Mouse (Mus musculus) intestine, postnatal 0 days (tissue): ENCODE measurements around the gene Rabggta. TPM values are rescaled to one million over a fixed set of nuclear protein-coding genes. Genes with fewer than 3 reads are reported as not detected.

Experiments
- ATAC-seq: fragments of 200-750 bp; cut with Nextera tagmentation; 2 replicates; pipeline ENCODE4 v1.8.0; 2017; ENCODE audit warnings: mild to moderate bottlenecking, moderate TSS enrichment, moderate library complexity
- H3K27ac ChIP-seq: fragments of 300-500 bp; sonication (generic); 2 replicates; pipeline ENCODE4 v1.5.1; 2014; ENCODE audit warnings: mild to moderate bottlenecking, low read depth, low read length, moderate library complexity
- H3K27me3 ChIP-seq: fragments of 300-500 bp; sonication (generic); replicated peaks from 2 replicates; pipeline ENCODE4 v1.6.1; 2014; ENCODE audit warnings: low read length, mixed read lengths; ENCODE audit not compliant: control insufficient read depth, insufficient read depth
- H3K36me3 ChIP-seq: fragments of 300-500 bp; sonication (generic); 2 replicates; pipeline ENCODE4 v1.6.1; 2014; ENCODE audit warnings: mild to moderate bottlenecking, moderate library complexity; ENCODE audit not compliant: control insufficient read depth, insufficient read depth
- H3K4me1 ChIP-seq: fragments of 300-500 bp; sonication (generic); replicated peaks from 2 replicates; pipeline ENCODE4 v1.6.1; 2014; ENCODE audit warnings: antibody characterized with exemption, low read length, mixed read lengths; ENCODE audit not compliant: control insufficient read depth, insufficient read depth
- H3K4me2 ChIP-seq: fragments of 300-500 bp; sonication (generic); replicated peaks from 2 replicates; pipeline ENCODE4 v1.6.1; 2014; ENCODE audit warnings: low read depth, mild to moderate bottlenecking, moderate library complexity
- H3K4me3 ChIP-seq: fragments of 300-500 bp; sonication (generic); 2 replicates; pipeline ENCODE4 v1.5.1; 2014; ENCODE audit warnings: low read depth, low read length
- H3K9ac ChIP-seq: fragments of 300-500 bp; sonication (generic); 2 replicates; pipeline ENCODE4 v1.6.1; 2014; ENCODE audit warnings: mild to moderate bottlenecking, low read depth, low read length
- H3K9me3 ChIP-seq: fragments of 300-500 bp; sonication (generic); 2 replicates; pipeline ENCODE4 v1.6.1; 2016; ENCODE audit warnings: mixed run types; ENCODE audit not compliant: control insufficient read depth
- CTCF ChIP-seq: sonication (generic); IDR thresholded peaks from 2 replicates; pipeline ENCODE4 v1.5.1; 2016; ENCODE audit warnings: low read depth, mild to moderate bottlenecking, control low read depth, antibody characterized with exemption, moderate library complexity
- WGBS: fragments of 180-500 bp; shearing (Covaris S2); extraction: QIAGEN DNeasy Blood & Tissue Kit; methylation state at CpG from one replicate; pipeline ENCODE4 v1.1.7; 2014; 5-methylcytosine and 5-hydroxymethylcytosine counted together
- polyA plus RNA-seq: library from polyadenylated mRNA; unstranded; fragments of >200 nt; fragmentation: Nextera tagmentation; extraction: Ambion mirVana; gene quantifications from 2 replicates; pipeline ENCODE4 v1.2.1, GENCODE M21; 2015

Gene Rabggta
- polyA plus RNA-seq, 1 experiment from 2014 or later: 24.0 TPM

GRCm38 (mm10) chr14:55735334-55735733, 13.3 kb upstream of the Rabggta start:
- H3K4me1 ChIP-seq: 0 out of 2 replicates have a peak, but pooled peaks cover 13% of the 10 kb centered on the region
- no peak overlapping the region for H3K4me3 ChIP-seq
- peak overlapping the region; percentile 46 for H3K4me2 ChIP-seq
- ATAC-seq: peak; percentile 71
- H3K27me3 ChIP-seq: no peaks in the 10 kb centered on the region
- 9% methylated on average over 3 of the region's 3 CpGs for WGBS
- no peaks in the 10 kb centered on the region for H3K9me3 ChIP-seq
- no peak overlapping the region for H3K9ac ChIP-seq
- 0 out of 2 replicates have a peak overlapping the region, but pooled peaks have one; percentile 62 for H3K27ac ChIP-seq
- H3K36me3 ChIP-seq: peaks cover 25% of the 10 kb centered on the region
- no peak for TF ChIP-seq CTCF

GRCm38 (mm10) chr14:55734869-55735268, 12.8 kb upstream of the Rabggta start:
- TF ChIP-seq CTCF: no peak
- WGBS: 39% methylated on average over 7 of the region's 7 CpGs
- no peak; the same call in 1 of the 2 replicates for ATAC-seq
- H3K4me1 ChIP-seq: 0 out of 2 replicates have a peak, but pooled peaks cover 13% of the 10 kb centered on the region
- H3K4me3 ChIP-seq: no peak overlapping the region
- H3K9me3 ChIP-seq: no peaks in the 10 kb centered on the region
- H3K4me2 ChIP-seq: 0 out of 2 replicates have a peak overlapping the region, but pooled peaks have one; percentile 24
- peaks cover 20% of the 10 kb centered on the region for H3K36me3 ChIP-seq
- no peak overlapping the region for H3K9ac ChIP-seq
- no peak overlapping the region for H3K27ac ChIP-seq
- no peaks in the 10 kb centered on the region for H3K27me3 ChIP-seq

GRCm38 (mm10) chr14:55733889-55734288, 11.8 kb upstream of the Rabggta start:
- ATAC-seq: peak; percentile 71
- no peak overlapping the region for H3K27ac ChIP-seq
- H3K27me3 ChIP-seq: no peaks in the 10 kb centered on the region
- no peak overlapping the region for H3K4me3 ChIP-seq
- WGBS: 40% methylated on average over 10 of the region's 10 CpGs
- H3K4me1 ChIP-seq: 0 out of 2 replicates have a peak, but pooled peaks cover 13% of the 10 kb centered on the region
- H3K9ac ChIP-seq: no peak overlapping the region
- peak overlapping the region; percentile 21; the same call in 1 of the 2 replicates for H3K4me2 ChIP-seq
- no peaks in the 10 kb centered on the region for H3K9me3 ChIP-seq
- peaks cover 11% of the 10 kb centered on the region; the same call in 1 of the 2 replicates for H3K36me3 ChIP-seq
- no peak for TF ChIP-seq CTCF

- H3K27me3 ChIP-seq: no peaks in the 10 kb centered on the region
- 0 out of 2 replicates have a peak, but pooled peaks cover 5% of the 10 kb centered on the region for H3K4me1 ChIP-seq
- no peak for TF ChIP-seq CTCF
- ATAC-seq: no peak
- H3K36me3 ChIP-seq: no peaks in the 10 kb centered on the region
- no peak overlapping the region for H3K27ac ChIP-seq
- no peaks in the 10 kb centered on the region for H3K9me3 ChIP-seq
- H3K4me3 ChIP-seq: no peak overlapping the region
- no peak overlapping the region for H3K9ac ChIP-seq
- 83% methylated on average over 7 of the region's 7 CpGs for whole genome bisulfite sequencing
- H3K4me2 ChIP-seq: no peak overlapping the region
Measured at GRCm38 (mm10) chr14:55730531-55731032, 8.5 kb upstream of the Rabggta start.

- 84% methylated on average over 7 of the region's 7 CpGs for WGBS
- no peak overlapping the region for H3K4me3 ChIP-seq
- H3K9me3 ChIP-seq: no peaks in the 10 kb centered on the region
- H3K9ac ChIP-seq: no peak overlapping the region
- H3K27me3 ChIP-seq: no peaks in the 10 kb centered on the region
- no peak overlapping the region for H3K27ac ChIP-seq
- H3K4me1 ChIP-seq: 0 out of 2 replicates have a peak, but pooled peaks cover 5% of the 10 kb centered on the region
- no peaks in the 10 kb centered on the region for H3K36me3 ChIP-seq
- H3K4me2 ChIP-seq: no peak overlapping the region
- ATAC-seq: no peak
- TF ChIP-seq CTCF: no peak
Measured at GRCm38 (mm10) chr14:55730116-55730515, 8.1 kb upstream of the Rabggta start.

GRCm38 (mm10) chr14:55727889-55728685, 6.0 kb upstream of the Rabggta start:
- H3K36me3 ChIP-seq: no peaks in the 10 kb centered on the region
- H3K4me3 ChIP-seq: no peak overlapping the region
- 67% methylated on average over 8 of the region's 8 CpGs for WGBS
- no peaks in the 10 kb centered on the region for H3K4me1 ChIP-seq
- no peaks in the 10 kb centered on the region for H3K27me3 ChIP-seq
- no peak for TF ChIP-seq CTCF
- no peaks in the 10 kb centered on the region for H3K9me3 ChIP-seq
- no peak overlapping the region for H3K9ac ChIP-seq
- H3K4me2 ChIP-seq: no peak overlapping the region
- no peak for ATAC-seq
- H3K27ac ChIP-seq: no peak overlapping the region
